Mouse (Mus musculus) urinary bladder, postnatal 25 days (tissue): ENCODE data around the gene Ramp1.

Source experiments
- DNase-seq: peaks from one replicate; pipeline ENCODE4 v3.0.0; 2022; ENCODE audit warnings: low spot score

The Ramp1 gene

GRCm38 (mm10) chr1:91179533-91180173 lies at the start of gene Ramp1:
Gene Ramp1, plus strand, starts transcription at chr1:91179822.
- DNase-seq = peak; percentile 37

- DNase-seq = no peak
These were observed 42.6 kb upstream of the Ramp1 start for GRCm38 (mm10) chr1:91137036-91137435.

DNA sequence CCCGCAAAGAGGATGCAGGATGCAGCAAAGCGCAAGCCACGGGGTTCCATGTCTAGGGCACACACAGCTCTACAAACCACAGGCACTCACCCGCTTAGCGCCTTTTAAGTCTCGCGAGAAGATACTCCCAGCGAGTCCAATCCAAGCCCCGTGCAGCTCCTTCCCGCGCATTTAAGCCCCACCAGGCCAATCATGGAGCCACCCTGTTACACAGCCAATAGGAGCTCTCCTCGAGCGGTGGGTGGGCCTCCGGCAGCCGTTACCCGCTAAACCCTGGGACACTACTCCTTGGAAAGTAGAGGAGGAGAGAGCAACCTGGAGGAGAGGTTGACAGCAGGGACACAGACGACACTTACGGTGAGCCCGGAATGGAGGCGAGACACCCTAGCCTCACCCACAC lies 34.8 kb upstream of the Ramp1 start, which contains the start of gene Rbm44:
Gene Rbm44 (plus strand): TSS at position 277 of the 400 bp plus-strand sequence.
- no peak for DNase-seq

DNA sequence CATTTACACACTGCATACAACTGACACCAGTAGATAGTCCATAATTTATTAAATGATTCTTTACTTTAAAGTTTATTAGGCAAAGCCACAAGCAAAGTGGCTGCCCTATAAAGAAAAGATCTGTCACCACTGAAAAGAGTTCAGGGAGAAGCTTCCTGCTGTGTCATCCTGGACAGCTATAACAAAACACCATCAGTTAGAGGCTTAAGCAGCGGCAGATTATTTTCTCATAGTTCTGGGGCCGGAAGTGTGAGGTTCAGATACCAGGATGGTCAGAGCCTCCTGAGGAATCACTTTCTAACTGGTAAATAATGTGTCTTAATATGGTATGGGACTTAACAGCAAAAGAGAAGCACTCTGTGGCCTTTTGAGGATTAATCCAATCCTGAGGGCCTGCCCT lies 28.1 kb upstream of the Ramp1 start:
- no peak for DNase-seq

DNA sequence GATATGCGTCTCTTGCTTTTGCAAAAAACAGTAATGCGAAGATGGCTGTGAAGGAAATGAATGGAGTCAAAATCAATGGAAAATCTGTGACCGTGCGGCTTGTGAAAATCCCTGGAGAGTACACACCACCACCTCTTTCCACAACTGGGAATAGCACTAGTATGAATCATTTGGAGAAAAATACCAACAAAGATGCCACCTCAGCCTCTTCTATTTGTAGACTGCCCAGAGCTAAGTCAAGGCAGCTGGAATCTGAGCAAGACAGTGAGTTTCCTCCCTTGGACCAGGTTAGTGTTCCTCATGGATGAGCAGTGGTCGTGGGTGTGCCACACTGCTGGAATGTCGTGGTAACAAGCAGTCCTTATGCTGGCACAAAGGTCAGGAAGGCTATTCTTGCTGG lies 12.8 kb upstream of the Ramp1 start:
- DNase-seq = no peak

DNA sequence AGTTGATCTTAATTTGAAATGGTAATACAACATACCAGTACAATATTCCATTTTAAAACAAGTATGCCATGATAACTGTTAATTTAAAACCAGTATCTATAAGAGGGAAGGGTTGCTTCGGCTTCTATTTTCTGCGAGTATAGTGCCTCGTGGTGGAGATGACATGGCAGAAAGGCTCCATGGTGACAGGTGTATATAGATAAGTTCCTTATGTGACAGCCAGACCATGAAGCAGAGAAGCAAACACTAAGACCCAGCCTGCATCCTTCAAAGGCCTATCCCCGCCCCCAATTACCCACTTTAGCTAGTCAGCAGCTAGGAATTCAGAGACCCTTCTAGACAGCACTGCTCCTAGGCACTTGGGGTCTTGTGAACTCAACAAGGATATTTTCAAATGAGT lies 10.5 kb upstream of the Ramp1 start:
- no peak for DNase-seq

- no peak for DNase-seq
These were observed 4.8 kb upstream of the Ramp1 start for GRCm38 (mm10) chr1:91174796-91175195.

DNA sequence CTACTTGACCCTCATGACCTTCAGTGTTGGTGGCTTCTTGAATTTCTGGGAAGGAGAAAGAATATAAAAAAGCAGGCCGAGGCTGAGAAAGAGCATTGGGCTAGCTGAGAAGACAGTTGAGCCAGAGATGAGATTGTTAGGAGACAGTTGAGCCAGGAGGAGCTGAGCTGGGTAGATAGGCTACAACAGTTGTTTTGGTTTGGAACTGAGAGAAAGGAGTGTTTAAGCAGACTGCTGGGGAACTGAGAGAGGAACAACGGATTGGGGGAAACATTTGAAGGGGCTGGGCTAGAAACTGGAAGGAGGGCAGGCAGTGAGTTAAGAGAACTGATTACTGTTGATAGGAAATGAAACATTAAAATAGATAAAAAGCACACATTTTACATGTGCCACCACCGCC lies 3.6 kb upstream of the Ramp1 start:
- no peak for DNase-seq

GRCm38 (mm10) chr1:91176871-91177270 lies 2.8 kb upstream of the Ramp1 start:
- no peak for DNase-seq

DNA sequence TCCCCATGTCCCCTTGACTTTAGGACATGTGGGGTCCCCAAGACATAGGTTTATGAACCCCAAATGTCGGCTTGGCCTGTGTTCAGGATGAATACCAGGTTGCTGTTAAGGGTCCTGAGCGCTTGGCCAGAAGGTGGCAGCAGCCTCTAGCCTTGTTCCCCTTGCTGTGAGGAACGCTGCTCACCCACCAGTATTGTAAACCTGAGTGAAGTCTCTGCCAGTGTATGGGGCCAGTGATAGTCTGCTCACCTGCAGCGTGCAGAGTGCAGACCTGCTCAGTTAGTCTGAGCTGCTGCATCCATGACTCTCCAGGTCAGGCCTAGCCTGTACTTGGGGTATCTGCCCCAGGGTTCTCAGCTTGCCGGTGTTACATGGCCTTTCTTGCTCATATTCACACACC lies 536 bp upstream of the Ramp1 start:
- DNase-seq = peak; percentile 60

DNA sequence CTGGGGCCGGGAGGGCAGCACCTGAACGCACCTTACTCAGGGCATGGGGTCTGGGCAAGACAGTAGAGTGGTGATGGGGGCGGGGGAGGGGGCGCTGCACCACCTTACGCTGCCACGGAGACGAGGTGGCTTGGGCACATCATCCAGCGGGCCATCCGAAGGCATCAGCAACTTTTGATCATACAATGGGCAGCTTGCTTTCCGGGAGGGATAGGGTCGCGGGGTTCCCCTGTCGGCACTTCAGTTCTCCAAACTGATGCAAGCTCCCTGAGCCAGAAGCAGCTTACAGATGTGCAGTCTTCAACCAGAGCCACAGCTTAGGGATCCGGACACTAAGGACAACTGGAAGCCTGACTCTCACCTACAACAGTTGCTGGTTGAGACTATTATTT lies 548 bp downstream of the Ramp1 start:
- no peak for DNase-seq

DNA sequence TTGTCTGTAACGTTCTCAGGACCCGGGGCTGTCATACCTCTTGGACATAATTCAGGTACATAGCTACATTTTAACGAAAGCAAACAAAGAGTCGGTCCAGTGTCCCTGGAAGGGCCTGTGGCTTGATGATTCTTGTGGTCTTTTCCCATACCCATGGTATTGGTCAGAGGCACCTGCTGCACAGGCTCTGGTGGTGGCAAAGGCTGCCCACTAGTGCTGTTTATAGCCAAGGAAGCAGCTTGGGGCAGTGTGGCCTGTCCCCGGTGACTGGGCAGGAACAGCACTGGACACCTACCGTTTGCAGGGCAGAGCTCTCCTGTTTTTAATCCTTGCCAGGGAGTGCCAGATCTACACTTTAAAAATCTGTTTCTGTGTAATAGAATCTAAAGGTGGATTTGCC lies 1.1 kb downstream of the Ramp1 start:
- no peak for DNase-seq

- no peak for DNase-seq
These were observed 1.6 kb downstream of the Ramp1 start for GRCm38 (mm10) chr1:91181261-91181660.

DNA sequence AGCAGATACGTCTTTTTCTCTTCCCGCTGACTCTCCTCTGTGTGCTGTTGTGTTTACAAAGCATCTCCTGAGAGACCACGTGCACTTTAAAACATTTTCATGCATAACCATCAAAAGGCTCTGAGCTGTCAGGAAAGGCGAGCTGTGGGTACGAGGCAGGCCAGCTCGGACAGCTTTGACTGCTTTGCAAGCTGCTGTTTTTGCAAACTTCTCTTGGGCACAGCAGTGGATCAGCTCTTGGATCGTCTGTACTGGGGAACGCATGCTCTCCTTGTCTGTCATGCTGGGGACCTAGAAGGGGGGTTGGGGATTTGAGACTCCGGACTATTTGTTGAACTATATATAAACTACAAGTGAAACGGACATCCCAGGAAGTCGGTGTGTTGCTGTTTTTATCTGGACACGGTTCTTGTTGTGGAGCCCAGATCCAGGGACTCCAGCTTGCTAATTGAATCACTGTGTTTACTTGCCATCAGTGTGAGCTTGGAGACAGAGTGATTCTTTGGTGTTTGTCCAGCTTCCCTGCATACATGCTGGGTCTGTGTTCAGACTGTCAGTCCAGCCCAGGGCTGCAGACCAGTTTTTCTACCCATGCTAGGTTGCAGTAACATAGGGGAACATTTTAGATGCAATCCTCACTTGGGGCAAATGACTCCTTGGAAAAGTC lies 2.3 kb downstream of the Ramp1 start:
- no peak for DNase-seq

DNA sequence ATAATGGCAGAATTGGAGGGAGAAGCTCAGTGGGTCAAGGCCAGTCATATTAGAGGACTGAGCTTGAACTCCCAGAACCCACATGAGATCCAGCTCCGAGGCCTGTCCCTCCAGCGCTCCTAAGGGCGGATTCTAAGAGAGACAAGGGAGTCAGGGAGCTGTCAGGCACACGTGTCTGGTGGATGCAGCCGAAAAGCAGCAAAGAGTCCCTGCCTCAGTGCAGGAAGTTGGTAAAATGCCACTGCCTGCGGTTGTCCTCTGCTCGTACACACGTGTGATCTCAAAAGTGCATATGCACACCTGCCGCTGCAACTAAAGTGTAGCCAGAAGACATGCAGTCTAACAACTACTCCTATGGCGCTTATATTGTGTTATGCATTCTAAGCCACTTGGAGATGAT lies 3.7 kb downstream of the Ramp1 start:
- DNase-seq = no peak

DNA sequence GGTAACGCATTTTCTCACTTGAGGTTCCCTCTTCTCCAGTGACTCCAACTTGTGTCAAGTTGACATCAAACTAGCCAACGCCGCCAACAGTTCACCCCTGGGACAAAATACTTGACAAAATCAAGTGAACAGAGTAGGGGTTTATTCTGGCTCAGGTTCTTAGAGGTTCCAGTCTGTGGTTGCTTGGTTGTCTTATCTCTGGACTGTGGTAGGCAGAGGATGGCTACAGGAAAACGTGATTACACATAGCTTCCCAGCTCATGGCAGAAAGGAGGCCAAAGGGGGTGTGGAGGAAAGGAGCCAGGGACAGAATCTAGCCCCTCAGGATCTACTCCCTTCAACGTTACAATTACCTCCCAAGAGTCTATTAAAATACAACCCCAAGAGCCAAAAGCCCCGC lies 7.1 kb downstream of the Ramp1 start:
- no peak for DNase-seq

DNA sequence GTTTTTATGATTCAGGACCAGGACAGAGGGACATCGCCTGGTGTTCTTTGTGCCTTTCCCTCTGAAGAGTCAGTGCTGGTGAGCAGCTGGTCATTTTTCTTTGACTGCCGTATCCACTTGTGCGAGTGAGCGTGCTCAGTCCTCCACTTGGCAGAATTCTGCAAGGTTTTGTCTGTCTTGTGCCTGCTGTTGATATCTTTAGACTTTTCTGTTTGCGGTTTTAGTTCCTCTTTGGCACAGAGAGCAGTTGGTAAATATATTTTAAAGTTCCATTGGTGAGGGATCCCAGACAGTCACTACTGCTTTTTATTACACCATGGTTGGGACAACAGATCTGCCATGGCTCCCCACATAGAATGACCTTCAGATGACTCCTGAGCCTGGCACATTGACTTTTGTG lies 7.7 kb downstream of the Ramp1 start:
- no peak for DNase-seq

GRCm38 (mm10) chr1:91187786-91188640 lies 8.4 kb downstream of the Ramp1 start:
- no peak for DNase-seq

- no peak for DNase-seq
These were observed 9.3 kb downstream of the Ramp1 start for GRCm38 (mm10) chr1:91188851-91189460.

DNA sequence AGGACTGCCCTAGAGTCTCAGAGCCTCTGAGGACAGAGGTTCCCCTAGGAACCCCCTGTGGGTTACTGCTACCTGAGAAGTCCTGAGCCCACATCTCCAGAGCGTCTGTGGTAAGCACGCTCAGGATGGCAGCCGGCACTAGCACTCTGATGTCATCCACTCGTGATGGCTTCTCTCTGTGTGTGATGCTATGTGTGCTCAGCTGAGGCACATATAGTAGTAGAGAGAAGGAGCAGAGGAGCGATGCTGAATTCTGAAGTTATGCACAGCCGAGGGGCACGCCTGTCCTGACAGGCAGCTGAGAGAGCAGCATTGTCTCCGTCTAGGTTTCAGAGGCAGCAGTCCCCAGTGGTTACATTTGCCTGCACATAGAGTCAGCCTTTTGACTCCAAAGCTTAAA lies 12.6 kb downstream of the Ramp1 start:
- no peak for DNase-seq

DNA sequence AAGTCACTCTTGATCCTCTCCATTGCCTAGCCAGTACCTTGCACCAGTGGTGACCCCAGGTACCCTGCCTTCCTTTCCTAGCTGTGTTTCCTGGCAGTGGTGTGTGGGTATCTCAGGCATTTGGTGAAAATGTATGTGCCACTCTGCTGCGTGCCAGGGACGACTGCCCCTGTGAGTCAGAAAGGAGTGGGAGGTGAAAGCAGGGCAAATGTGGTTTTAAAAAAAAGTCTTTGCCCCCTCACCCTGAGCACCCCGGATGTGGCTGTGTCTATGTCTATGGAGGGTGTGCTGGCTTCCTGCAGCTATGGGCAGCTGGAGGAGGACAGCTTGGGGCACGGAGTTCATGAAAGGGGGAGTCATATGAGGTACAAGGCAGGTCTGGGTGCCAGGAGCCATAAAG lies 13.6 kb downstream of the Ramp1 start:
- DNase-seq = no peak

- DNase-seq = no peak
These were observed 14.1 kb downstream of the Ramp1 start for GRCm38 (mm10) chr1:91193680-91194079.

DNA sequence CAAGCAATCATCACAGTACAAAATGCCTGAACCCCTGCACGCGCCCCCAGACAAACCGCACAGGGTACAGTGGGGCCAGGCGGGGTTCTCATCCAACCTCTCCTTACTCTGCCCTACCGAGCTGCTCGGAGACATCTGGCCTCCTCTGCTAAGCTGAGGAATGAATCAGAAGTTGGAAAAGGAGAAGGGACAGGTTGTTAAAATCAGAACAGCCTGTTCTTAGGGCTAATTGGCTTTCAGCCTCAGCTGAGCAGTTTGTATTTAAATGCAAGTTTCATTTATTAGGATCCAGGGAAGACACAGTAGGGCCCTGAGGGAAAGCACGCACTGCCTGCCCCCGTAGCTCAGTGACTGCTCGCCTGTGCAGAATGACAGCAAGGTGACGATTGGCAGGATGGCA lies 20.2 kb downstream of the Ramp1 start:
- no peak for DNase-seq
